Mouse (Mus musculus): Measurements from ENCODE around the gene Por. TPM values are rescaled to one million over a fixed set of nuclear protein-coding genes. Genes with fewer than 3 reads are reported as not detected.

Por gene
- polyA plus RNA-seq, 1 experiment from 2014 or later: 33.2 TPM

- H3K27me3 ChIP-seq (ENCODE audit: control insufficient read depth, insufficient read depth, low read length): no peaks in the 10 kb centered on the region
- peaks cover 30% of the 10 kb centered on the region for H3K36me3 ChIP-seq (ENCODE audit: control insufficient read depth, insufficient read depth, low read length)
- H3K4me3 ChIP-seq (ENCODE audit: control insufficient read depth in 1 of 2, insufficient read depth in 1 of 2, low read depth in 1 of 2, low read length in 2 of 2): no peak overlapping the region
- peaks cover 15 to 35% of the 10 kb centered on the region in 2 experiments for H3K4me1 ChIP-seq (ENCODE audit: control insufficient read depth in 2 of 2, insufficient read depth in 2 of 2, low read length in 2 of 2)
- no peak for ATAC-seq (ENCODE audit: insufficient number of reproducible peaks, insufficient read depth, low FRiP score, low read depth)
- H3K9me3 ChIP-seq (ENCODE audit: control insufficient read depth, low read length): no peaks in the 10 kb centered on the region
- WGBS: 69% methylated on average over 3 of the region's 3 CpGs
- no peak overlapping the region for H3K9ac ChIP-seq (ENCODE audit: low read length)
- H3K4me2 ChIP-seq (ENCODE audit: low read length): no peak overlapping the region
- H3K27ac ChIP-seq (replicated peaks in 1 of 2; ENCODE audit: control insufficient read depth in 1 of 2, insufficient read depth in 1 of 2, low read depth in 2 of 2, low read length in 2 of 2): no peak overlapping the region
Measured at GRCm38 (mm10) chr5:135720121-135720520, 50.3 kb downstream of the Por start.

DNA sequence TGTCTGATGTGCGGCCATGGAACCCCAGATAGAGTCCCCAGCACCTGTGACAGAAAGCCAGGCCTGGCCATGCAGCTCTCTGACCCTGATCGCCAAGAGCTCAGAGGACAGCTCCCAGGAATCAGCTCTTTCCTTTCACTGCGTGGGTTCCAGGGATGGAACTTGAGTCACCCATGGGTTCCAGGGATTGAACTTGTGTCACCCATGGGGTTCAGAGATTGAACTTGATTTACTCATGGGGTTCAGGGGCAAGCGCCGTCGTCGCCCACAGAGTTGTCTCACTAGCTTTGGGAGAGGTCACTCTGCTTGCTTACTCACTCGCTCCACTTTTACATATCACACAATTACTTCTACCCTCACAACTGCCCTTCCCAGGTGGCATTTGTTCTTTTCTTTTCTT, 51.2 kb downstream of the Por start:
- ATAC-seq (ENCODE audit: insufficient number of reproducible peaks, insufficient read depth, low FRiP score, low read depth): no peak
- H3K4me3 ChIP-seq (ENCODE audit: control insufficient read depth in 1 of 2, insufficient read depth in 1 of 2, low read depth in 1 of 2, low read length in 2 of 2): no peak overlapping the region
- H3K27ac ChIP-seq (replicated peaks in 1 of 2; ENCODE audit: control insufficient read depth in 1 of 2, insufficient read depth in 1 of 2, low read depth in 2 of 2, low read length in 2 of 2): no peak overlapping the region
- WGBS: 91% methylated on average over 8 of the region's 8 CpGs
- H3K4me2 ChIP-seq (ENCODE audit: low read length): no peak overlapping the region
- H3K9me3 ChIP-seq (ENCODE audit: control insufficient read depth, low read length): no peaks in the 10 kb centered on the region
- H3K36me3 ChIP-seq (ENCODE audit: control insufficient read depth, insufficient read depth, low read length): peaks cover 26% of the 10 kb centered on the region
- H3K27me3 ChIP-seq (ENCODE audit: control insufficient read depth, insufficient read depth, low read length): no peaks in the 10 kb centered on the region
- H3K4me1 ChIP-seq (ENCODE audit: control insufficient read depth in 2 of 2, insufficient read depth in 2 of 2, low read length in 2 of 2): peaks cover 24 to 44% of the 10 kb centered on the region in 2 experiments
- no peak overlapping the region for H3K9ac ChIP-seq (ENCODE audit: low read length)

DNA sequence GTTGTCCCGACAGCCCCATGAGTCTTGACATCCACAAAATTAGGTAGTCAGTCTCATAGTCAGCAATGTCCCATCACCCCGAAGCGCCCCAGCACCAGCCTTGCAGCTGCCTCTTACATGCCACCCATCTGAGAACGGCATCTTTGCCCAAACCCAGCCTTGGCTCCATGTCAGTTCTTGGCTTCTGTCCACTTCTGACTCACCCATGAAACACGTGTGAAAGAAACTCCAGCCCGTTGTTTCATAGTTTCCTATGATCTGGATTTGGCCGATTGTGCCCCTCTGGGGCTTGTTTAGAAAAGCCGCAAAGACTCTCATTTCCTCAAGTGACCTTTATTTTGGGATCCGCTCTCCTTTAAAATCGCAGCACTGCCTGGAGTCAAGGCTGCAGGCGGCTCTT, 52.3 kb downstream of the Por start:
- H3K4me3 ChIP-seq (ENCODE audit: control insufficient read depth in 1 of 2, insufficient read depth in 1 of 2, low read depth in 1 of 2, low read length in 2 of 2): no peak overlapping the region
- H3K27ac ChIP-seq (replicated peaks in 1 of 2; ENCODE audit: control insufficient read depth in 1 of 2, insufficient read depth in 1 of 2, low read depth in 2 of 2, low read length in 2 of 2): peak overlapping the region; percentile 26 to 52; a peak in 3 of 4 replicates
- H3K9me3 ChIP-seq (ENCODE audit: control insufficient read depth, low read length): no peaks in the 10 kb centered on the region
- peaks cover 17% of the 10 kb centered on the region for H3K36me3 ChIP-seq (ENCODE audit: control insufficient read depth, insufficient read depth, low read length)
- H3K4me2 ChIP-seq (ENCODE audit: low read length): peak overlapping the region; percentile 38
- WGBS: 46% methylated on average over 11 of the region's 11 CpGs
- no peak overlapping the region for H3K9ac ChIP-seq (ENCODE audit: low read length)
- peaks cover 34 to 55% of the 10 kb centered on the region in 2 experiments for H3K4me1 ChIP-seq (ENCODE audit: control insufficient read depth in 2 of 2, insufficient read depth in 2 of 2, low read length in 2 of 2)
- no peak for ATAC-seq (ENCODE audit: insufficient number of reproducible peaks, insufficient read depth, low FRiP score, low read depth)
- no peaks in the 10 kb centered on the region for H3K27me3 ChIP-seq (ENCODE audit: control insufficient read depth, insufficient read depth, low read length)

DNA sequence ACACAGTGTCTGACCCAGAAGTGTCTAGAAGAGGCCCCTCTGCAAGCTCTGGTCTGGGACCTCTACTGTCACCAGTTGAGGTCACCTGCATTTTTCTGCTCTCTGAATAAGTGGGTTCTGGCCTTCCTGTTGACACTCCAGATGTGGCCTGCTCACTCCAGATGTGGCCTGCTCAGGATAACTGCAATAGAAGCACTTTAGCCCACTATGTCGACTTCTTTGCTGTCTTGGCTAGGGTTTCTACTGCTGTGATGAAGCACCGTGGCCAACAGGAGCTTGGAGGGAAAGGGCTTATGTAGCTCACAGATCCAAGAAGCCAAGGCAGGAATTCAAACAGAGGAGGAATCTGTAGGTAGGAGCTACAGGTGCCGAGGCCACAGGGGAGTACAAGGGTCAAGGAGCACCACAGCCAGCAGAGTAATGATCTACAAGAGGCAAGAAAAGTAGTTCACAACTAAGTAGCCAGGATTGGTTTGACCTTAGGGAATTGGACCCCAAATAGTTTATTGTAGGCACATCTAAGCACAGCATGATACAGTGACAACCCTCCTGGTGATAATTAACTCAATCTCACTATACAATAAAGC, 53.4 kb downstream of the Por start:
- no peak overlapping the region for H3K4me3 ChIP-seq (ENCODE audit: control insufficient read depth in 1 of 2, insufficient read depth in 1 of 2, low read depth in 1 of 2, low read length in 2 of 2)
- WGBS: 46% methylated on average over 3 of the region's 3 CpGs

GRCm38 (mm10) chr5:135724536-135725322, 54.9 kb downstream of the Por start:
- Histone ChIP-seq H3K27me3 (ENCODE audit: control insufficient read depth, insufficient read depth, low read length) (no peaks in the 10 kb centered on the region), H3K4me3 (ENCODE audit: control insufficient read depth in 1 of 2, insufficient read depth in 1 of 2, low read depth in 1 of 2, low read length in 2 of 2) (no peak overlapping the region), H3K27ac (replicated peaks in 1 of 2; ENCODE audit: control insufficient read depth in 1 of 2, insufficient read depth in 1 of 2, low read depth in 2 of 2, low read length in 2 of 2) (peak overlapping the region; percentile 23 to 33; a peak in 2 of 4 replicates), H3K9ac (ENCODE audit: low read length) (peak overlapping the region; percentile 12), H3K4me1 (ENCODE audit: control insufficient read depth in 2 of 2, insufficient read depth in 2 of 2, low read length in 2 of 2) (peaks cover 38 to 63% of the 10 kb centered on the region in 2 experiments), H3K36me3 (ENCODE audit: control insufficient read depth, insufficient read depth, low read length) (peaks cover 15% of the 10 kb centered on the region), H3K4me2 (ENCODE audit: low read length) (peak overlapping the region; percentile 39; the same call in 1 of the 2 replicates), H3K9me3 (ENCODE audit: control insufficient read depth, low read length) (no peaks in the 10 kb centered on the region)
- no peak for ATAC-seq (ENCODE audit: insufficient number of reproducible peaks, insufficient read depth, low FRiP score, low read depth)
- 26% methylated on average over 9 of the region's 9 CpGs for WGBS

More for the DNA sequence above, 53.4 kb downstream of the Por start:
- peaks cover 7% of the 10 kb centered on the region; the same call in 1 of the 2 replicates for H3K36me3 ChIP-seq (ENCODE audit: control insufficient read depth, insufficient read depth, low read length)
- ATAC-seq (ENCODE audit: insufficient number of reproducible peaks, insufficient read depth, low FRiP score, low read depth): no peak
- no peak overlapping the region for H3K9ac ChIP-seq (ENCODE audit: low read length)
- H3K27me3 ChIP-seq (ENCODE audit: control insufficient read depth, insufficient read depth, low read length): no peaks in the 10 kb centered on the region
- H3K27ac ChIP-seq (replicated peaks in 1 of 2; ENCODE audit: control insufficient read depth in 1 of 2, insufficient read depth in 1 of 2, low read depth in 2 of 2, low read length in 2 of 2): no peak overlapping the region
- peaks cover 38 to 63% of the 10 kb centered on the region in 2 experiments for H3K4me1 ChIP-seq (ENCODE audit: control insufficient read depth in 2 of 2, insufficient read depth in 2 of 2, low read length in 2 of 2)
- no peaks in the 10 kb centered on the region for H3K9me3 ChIP-seq (ENCODE audit: control insufficient read depth, low read length)
- no peak overlapping the region for H3K4me2 ChIP-seq (ENCODE audit: low read length)

DNA sequence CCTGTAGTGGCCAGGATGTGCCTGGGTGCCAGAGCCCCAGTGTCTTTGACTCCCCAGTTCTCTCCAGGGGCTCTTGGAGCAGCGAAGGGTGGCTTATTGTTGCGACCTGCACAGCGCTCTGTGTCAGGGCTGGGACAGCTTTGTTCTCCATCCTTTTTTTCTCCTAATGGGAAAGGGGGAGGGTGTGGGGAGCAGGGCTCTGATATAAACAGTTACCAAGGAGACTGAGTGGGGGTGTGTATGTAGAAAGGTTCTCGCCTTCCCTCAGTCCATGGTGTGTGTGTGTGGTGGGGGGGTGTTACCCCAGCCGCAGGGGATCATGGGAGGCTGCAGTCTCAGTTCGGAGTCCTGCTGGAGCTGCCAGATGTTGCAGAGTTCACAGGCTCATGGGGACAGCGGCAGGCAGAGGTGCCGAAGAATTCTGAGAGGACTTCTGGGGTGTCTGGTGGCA, 55.6 kb downstream of the Por start:
- Histone ChIP-seq H3K4me1 (ENCODE audit: control insufficient read depth in 2 of 2, insufficient read depth in 2 of 2, low read length in 2 of 2) (peaks cover 38 to 60% of the 10 kb centered on the region in 2 experiments), H3K36me3 (ENCODE audit: control insufficient read depth, insufficient read depth, low read length) (peaks cover 20% of the 10 kb centered on the region), H3K27me3 (ENCODE audit: control insufficient read depth, insufficient read depth, low read length) (no peaks in the 10 kb centered on the region), H3K27ac (replicated peaks in 1 of 2; ENCODE audit: control insufficient read depth in 1 of 2, insufficient read depth in 1 of 2, low read depth in 2 of 2, low read length in 2 of 2) (peak overlapping the region; percentile 19 to 59; a peak in 2 of 4 replicates), H3K9me3 (ENCODE audit: control insufficient read depth, low read length) (no peaks in the 10 kb centered on the region), H3K4me3 (ENCODE audit: control insufficient read depth in 1 of 2, insufficient read depth in 1 of 2, low read depth in 1 of 2, low read length in 2 of 2) (no peak overlapping the region), H3K9ac (ENCODE audit: low read length) (peak overlapping the region; percentile 55), H3K4me2 (ENCODE audit: low read length) (peak overlapping the region; percentile 39)
- ATAC-seq (ENCODE audit: insufficient number of reproducible peaks, insufficient read depth, low FRiP score, low read depth): peak; percentile 23; the same call in 1 of the 2 replicates
- 40% methylated on average over 8 of the region's 8 CpGs for WGBS

DNA sequence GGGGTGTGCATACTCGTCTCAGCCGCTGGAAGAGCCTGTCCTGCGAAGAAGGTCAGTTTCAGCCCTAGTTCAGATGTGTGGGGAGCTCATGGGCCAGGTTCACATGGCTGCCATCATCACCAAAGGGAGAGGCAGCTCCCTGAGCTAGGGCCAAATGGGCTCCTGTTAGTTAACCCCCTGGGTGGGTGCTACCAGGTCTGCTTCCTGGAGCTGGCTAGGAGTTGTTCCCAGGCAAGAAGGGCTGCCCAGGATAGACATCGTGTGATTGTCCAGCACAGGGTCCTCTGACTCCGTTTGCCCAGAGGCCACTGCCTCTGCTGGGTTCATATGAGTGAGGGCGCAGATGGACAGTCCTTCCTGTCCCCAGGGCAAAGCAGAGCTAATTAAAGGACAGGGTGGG, 56.2 kb downstream of the Por start:
- Histone ChIP-seq H3K27ac (replicated peaks in 1 of 2; ENCODE audit: control insufficient read depth in 1 of 2, insufficient read depth in 1 of 2, low read depth in 2 of 2, low read length in 2 of 2) (peak overlapping the region in 1 of 2 experiments; percentile 67; a peak in 2 of 4 replicates), H3K4me1 (ENCODE audit: control insufficient read depth in 2 of 2, insufficient read depth in 2 of 2, low read length in 2 of 2) (peaks cover 38 to 60% of the 10 kb centered on the region in 2 experiments), H3K9ac (ENCODE audit: low read length) (peak overlapping the region; percentile 55)

More for the DNA sequence above, 56.2 kb downstream of the Por start:
- H3K4me3 ChIP-seq (ENCODE audit: control insufficient read depth in 1 of 2, insufficient read depth in 1 of 2, low read depth in 1 of 2, low read length in 2 of 2): 0 out of 4 replicates have a peak overlapping the region, but pooled peaks of 1 of the 2 experiments have one; percentile 9
- 49% methylated on average over 6 of the region's 6 CpGs for WGBS
- no peaks in the 10 kb centered on the region for H3K27me3 ChIP-seq (ENCODE audit: control insufficient read depth, insufficient read depth, low read length)
- no peaks in the 10 kb centered on the region for H3K9me3 ChIP-seq (ENCODE audit: control insufficient read depth, low read length)
- H3K36me3 ChIP-seq (ENCODE audit: control insufficient read depth, insufficient read depth, low read length): peaks cover 26% of the 10 kb centered on the region
- ATAC-seq (ENCODE audit: insufficient number of reproducible peaks, insufficient read depth, low FRiP score, low read depth): no peak
- H3K4me2 ChIP-seq (ENCODE audit: low read length): peak overlapping the region; percentile 39
